Mouse (Mus musculus): Measurements from ENCODE around the gene Cebpz. TPM values are rescaled to one million over a fixed set of nuclear protein-coding genes. Genes with fewer than 3 reads are reported as not detected.

Gene Cebpz
- polyA plus RNA-seq, 2 experiments from 2014 or later: 51.9 to 81.0 TPM

DNA sequence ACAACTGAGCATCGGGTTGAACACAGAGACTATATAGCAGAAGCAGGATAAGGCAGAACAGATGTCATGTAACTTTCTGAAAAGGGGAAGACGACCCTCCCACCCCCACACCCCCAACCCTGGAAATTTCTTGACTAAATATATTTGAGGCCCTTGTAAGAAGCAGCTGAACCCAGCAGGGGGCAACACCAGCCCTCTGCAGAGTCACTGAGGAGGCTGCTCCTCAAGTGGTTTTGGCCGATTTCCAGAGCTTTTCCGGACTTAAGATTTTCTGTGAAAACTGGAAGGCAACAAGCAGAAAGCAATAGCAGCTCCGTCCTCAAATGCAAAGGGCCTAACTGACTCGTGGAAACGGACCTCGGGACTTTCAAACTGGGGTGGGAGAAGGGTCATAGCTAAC lies 41.5 kb downstream of the Cebpz start:
- ATAC-seq: no peak

GRCm38 (mm10) chr17:78894991-78895390 lies 41.9 kb downstream of the Cebpz start:
- no peak for ATAC-seq

- no peak for ATAC-seq
Measured at GRCm38 (mm10) chr17:78891020-78891419, 45.8 kb downstream of the Cebpz start.

DNA sequence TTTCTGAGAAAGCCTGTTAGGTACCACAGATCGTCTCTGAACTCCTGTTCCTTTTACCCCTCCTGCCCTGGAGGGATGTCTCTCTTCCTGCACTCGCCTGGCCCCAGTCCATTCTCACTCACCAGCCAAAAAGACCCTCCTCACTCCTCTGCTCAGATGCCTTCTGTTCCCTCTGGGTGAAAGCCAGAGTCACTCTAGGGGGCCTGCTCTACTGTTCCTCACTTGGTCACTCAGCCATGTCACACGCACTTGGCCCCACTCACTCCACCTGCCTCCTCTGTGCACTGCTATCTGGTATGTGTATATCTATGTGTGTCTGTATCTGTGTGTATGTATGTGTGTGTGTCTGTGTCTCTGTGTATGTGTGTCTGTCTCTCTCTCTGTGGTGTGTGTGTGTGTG lies 47.7 kb downstream of the Cebpz start:
- ATAC-seq: no peak

DNA sequence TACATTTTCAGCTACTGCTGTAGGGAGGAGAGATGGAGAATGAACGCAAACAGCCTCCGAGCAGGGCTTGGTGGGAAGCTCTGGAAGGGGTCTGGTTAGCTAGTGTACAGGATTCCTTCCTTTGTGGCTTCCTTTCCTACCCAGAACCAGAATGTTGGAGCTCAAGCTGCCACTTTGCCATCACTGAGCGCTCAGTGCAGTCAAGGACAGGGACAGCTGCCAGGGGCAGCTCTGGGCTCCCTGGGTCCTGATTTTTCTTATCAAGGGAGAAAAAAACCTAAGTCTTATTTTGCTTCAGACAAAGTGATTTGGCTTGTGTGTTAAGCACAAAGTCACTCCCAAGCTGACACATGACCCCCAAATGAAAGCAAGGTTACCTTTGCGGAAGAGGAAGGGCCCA lies 48.3 kb downstream of the Cebpz start:
- ATAC-seq: no peak

- ATAC-seq: no peak
Measured at GRCm38 (mm10) chr17:78885286-78886065, 51.4 kb downstream of the Cebpz start.

DNA sequence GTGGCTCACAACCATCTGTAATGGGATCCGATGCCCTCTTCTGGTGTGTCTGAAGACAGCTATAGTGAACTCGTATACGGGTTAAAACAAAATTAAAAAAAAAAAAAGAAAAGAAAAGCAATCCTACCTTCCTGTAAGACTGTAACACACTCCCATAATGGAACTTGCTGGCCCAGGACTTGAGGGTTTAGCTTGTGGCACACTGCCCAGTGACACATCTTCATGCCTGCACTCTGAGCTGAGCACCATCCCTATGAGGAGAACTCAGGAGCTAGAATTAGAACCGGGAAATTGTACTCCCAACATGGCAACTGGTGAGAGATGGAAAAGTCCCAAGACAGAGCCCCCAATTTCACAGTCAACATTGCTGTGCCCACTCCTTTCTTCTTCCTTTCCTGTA lies 53.6 kb downstream of the Cebpz start:
- no peak for ATAC-seq

DNA sequence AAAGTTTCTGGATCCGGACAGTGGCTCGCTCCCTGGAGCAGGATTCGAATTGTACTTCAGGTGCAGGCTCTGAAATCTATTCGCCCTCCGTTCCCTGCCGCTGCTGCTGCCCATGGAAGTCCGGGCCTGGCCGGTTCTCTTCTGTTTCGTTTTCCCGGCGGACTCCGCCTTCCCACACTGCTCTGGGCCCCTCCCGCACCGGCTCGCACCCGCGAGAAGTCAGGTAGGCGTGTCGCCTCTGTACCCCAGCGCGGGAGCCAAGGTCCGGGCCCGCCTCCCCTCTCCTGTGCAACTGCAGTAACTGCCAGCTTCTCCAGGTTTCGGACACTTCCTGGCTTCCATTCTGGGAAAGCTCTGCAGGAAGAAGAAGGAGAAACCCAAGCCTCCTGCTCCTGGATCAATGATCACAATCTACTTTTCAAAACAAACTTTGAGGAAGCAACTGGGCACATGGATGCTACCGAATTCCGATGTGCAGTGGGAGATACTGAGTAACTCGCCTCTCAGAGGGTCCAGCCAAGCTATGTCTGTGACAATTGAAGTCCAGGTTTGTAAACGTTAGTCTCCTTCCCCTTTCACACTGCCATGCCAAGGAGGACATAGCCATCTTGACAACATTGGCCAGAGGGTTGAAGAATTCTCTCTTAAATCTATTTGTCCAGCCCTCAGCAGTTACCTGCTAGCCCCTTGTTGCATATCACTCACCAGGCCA lies 54.3 kb downstream of the Cebpz start, which contains the start of gene Eif2ak2:
Gene Eif2ak2 (minus strand): TSS at position 173 of the 712 bp plus-strand sequence.
- ATAC-seq: peak; percentile 88

- ATAC-seq: peak; percentile 68
Measured at GRCm38 (mm10) chr17:78881878-78882304, 55.0 kb downstream of the Cebpz start.

- ATAC-seq: peak; percentile 57
Measured at GRCm38 (mm10) chr17:78873886-78874285, 63.0 kb downstream of the Cebpz start.

Other genes with a start within 250 kb of the Cebpz start
- 1 to 10 TPM; 7.4 to 9.9 TPM for gene Strn, start 199.9 kb downstream of the Cebpz start, polyA plus RNA-seq (2017; shearing (Covaris generic))
- gene Heatr5b, start 101.7 kb downstream of the Cebpz start, polyA plus RNA-seq (2017; shearing (Covaris generic)): 10 to 100 TPM; 11.1 to 21.3 TPM
- gene Gpatch11, start 101.5 kb downstream of the Cebpz start, polyA plus RNA-seq (2017; shearing (Covaris generic)): 100 to 1,000 TPM in 1 of 2 experiments, 10 to 100 TPM in 1; 92.7 to 113 TPM
- gene Eif2ak2, start 54.5 kb downstream of the Cebpz start, polyA plus RNA-seq (2017; shearing (Covaris generic)): 10 to 100 TPM; 28.9 to 51.1 TPM
- under 1 TPM; 0.32 to 0.49 TPM for gene Sult6b1, start 30.1 kb downstream of the Cebpz start, polyA plus RNA-seq (2017; shearing (Covaris generic))
- gene Cebpzos, start 20.6 kb downstream of the Cebpz start, polyA plus RNA-seq (2017; shearing (Covaris generic)): 10 to 100 TPM; 70.3 to 70.8 TPM
- gene Ndufaf7, start 70 bp upstream of the Cebpz start, polyA plus RNA-seq (2017; shearing (Covaris generic)): 10 to 100 TPM; 57.6 to 60.1 TPM
- gene Prkd3, start 83.8 kb upstream of the Cebpz start, polyA plus RNA-seq (2017; shearing (Covaris generic)): 10 to 100 TPM in 1 of 2 experiments, 1 to 10 TPM in 1; 8.1 to 11.4 TPM
- gene Qpct, start 114.8 kb upstream of the Cebpz start, polyA plus RNA-seq (2017; shearing (Covaris generic)): 1 to 10 TPM; 2.3 TPM